Mouse (Mus musculus) ES-Bruce4 (cell line): ENCODE measurements around the gene Rxfp3.

Source experiments
- CTCF ChIP-seq: IDR thresholded peaks from one replicate; pipeline ENCODE4 v1.8.1; 2011; ENCODE audit warnings: low read depth, low read length
- POLR2A ChIP-seq: IDR thresholded peaks from one replicate; pipeline ENCODE4 v1.8.1; 2011; ENCODE audit warnings: low read length; ENCODE audit not compliant: insufficient read depth

DNA sequence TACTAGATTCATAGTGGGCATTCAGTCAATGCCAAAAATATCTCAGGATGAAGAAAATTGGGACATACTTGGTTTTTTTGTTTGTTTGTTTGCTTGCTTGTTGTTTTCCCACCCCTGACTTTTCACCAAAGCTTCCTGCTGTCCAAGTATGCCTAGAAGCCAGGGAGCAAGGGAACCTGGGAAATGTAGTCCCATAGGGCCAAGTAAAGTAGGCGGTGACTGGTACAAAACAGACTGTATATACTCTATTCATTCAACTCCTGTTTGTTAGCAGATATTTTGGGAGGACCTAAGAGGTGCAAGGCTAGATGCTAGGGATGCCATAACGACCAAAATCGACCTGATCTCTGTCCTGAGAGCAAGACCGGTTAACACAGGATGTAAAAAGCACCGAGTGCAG lies 38.0 kb downstream of the Rxfp3 start:
- TF ChIP-seq POLR2A (no peak), CTCF (no peak)
